Mouse (Mus musculus): ENCODE measurements around the gene Clrn3. TPM values are rescaled to one million over a fixed set of nuclear protein-coding genes. Genes with fewer than 3 reads are reported as not detected.

Clrn3 gene
- polyA plus RNA-seq, 1 experiment from 2014 or later, result not detected

DNA sequence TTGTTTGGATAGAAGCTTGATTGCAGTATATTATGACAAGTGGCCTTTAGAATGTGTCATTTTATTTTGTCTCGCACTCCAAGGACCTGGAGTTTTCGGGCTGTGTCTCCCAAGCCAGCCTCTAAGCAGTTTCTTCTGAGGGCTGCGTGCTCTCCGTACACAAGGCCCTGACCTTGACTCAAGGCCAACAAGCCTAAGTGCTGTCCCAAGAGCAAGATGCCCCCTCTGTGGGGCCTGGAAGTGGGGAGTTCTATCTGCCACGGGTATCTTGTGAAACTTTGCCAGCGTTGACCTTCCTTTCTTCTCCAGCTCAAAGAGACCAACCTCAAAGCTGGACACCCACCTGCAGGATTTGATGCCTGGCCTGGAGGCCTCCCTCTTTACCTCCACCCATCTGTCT lies 15.9 kb upstream of the Clrn3 start:
- ATAC-seq (replicated peaks; ENCODE audit: insufficient number of reproducible peaks, low FRiP score, low TSS enrichment, low read depth), result no peak
- WGBS, result 89% methylated on average over 6 of the region's 6 CpGs
- Histone ChIP-seq H3K27ac (replicated peaks; ENCODE audit: low read depth, low read length) (no peak overlapping the region), H3K9ac (replicated peaks; ENCODE audit: low read length) (no peak overlapping the region), H3K36me3 (replicated peaks; ENCODE audit: control insufficient read depth, insufficient read depth, low read depth, low read length) (no peaks in the 10 kb centered on the region), H3K4me2 (ENCODE audit: low read depth, low read length) (no peak overlapping the region), H3K4me3 (ENCODE audit: low read depth, low read length) (no peak overlapping the region), H3K4me1 (ENCODE audit: control insufficient read depth, insufficient read depth, low read length) (no peaks in the 10 kb centered on the region), H3K27me3 (ENCODE audit: control insufficient read depth, insufficient read depth, low read length) (peaks cover under 1% of the 10 kb centered on the region; the same call in 1 of the 2 replicates), H3K9me3 (replicated peaks; ENCODE audit: control insufficient read depth, low read length) (no peaks in the 10 kb centered on the region)
- no peak for DNase-seq (ENCODE audit: low spot score)

DNA sequence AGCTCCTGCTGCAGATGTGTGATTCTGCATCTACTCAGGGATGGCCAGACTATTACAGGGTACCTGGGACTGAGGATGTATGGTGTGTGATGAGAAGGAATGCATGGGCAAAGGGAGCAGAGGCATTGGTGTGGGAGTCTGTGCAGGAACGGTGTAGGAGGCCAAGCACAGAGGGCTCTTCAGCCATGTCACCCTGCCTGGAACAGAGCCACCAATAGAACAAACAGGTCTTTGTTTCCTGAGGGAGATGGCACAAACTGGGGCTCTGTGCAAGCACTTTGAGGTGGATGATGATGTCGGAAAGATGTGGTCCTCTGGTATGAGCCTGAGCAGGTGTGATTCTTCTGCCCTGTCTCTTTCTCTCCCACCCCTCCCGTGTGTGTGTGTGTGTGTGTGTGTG lies 14.6 kb upstream of the Clrn3 start:
- ATAC-seq (replicated peaks; ENCODE audit: insufficient number of reproducible peaks, low FRiP score, low TSS enrichment, low read depth), result no peak

DNA sequence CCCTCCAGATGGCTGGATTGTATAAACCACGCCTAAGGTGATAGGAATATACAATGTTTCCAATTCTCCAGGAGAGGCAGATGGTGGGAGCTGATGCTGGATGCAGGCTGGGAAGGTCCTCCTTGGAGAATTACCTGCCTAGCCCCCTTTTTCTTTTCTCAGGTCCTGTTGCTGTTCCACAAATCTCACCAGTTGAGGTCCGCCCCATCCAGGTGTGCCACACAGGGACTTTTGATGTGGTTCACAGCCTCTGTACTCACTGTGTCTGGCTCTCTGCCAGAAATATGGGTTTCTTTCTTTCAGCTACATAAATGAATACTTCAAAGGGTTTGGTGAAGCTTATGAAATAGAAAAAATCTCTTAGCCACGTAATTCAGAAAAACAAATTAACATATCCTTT lies 13.8 kb upstream of the Clrn3 start:
- 81% methylated on average over 3 of the region's 3 CpGs for WGBS
- Histone ChIP-seq H3K9ac (replicated peaks; ENCODE audit: low read length) (no peak overlapping the region), H3K36me3 (replicated peaks; ENCODE audit: control insufficient read depth, insufficient read depth, low read depth, low read length) (no peaks in the 10 kb centered on the region), H3K4me2 (ENCODE audit: low read depth, low read length) (no peak overlapping the region), H3K4me1 (ENCODE audit: control insufficient read depth, insufficient read depth, low read length) (no peaks in the 10 kb centered on the region; the same call in 1 of the 2 replicates), H3K9me3 (replicated peaks; ENCODE audit: control insufficient read depth, low read length) (no peaks in the 10 kb centered on the region), H3K4me3 (ENCODE audit: low read depth, low read length) (no peak overlapping the region), H3K27ac (replicated peaks; ENCODE audit: low read depth, low read length) (no peak overlapping the region), H3K27me3 (ENCODE audit: control insufficient read depth, insufficient read depth, low read length) (peaks cover 13% of the 10 kb centered on the region)
- ATAC-seq (replicated peaks; ENCODE audit: insufficient number of reproducible peaks, low FRiP score, low TSS enrichment, low read depth), result no peak
- DNase-seq (ENCODE audit: low spot score), result no peak

More for the DNA sequence above, 14.6 kb upstream of the Clrn3 start:
- H3K4me1 ChIP-seq (ENCODE audit: control insufficient read depth, insufficient read depth, low read length), result no peaks in the 10 kb centered on the region
- H3K4me3 ChIP-seq (ENCODE audit: low read depth, low read length), result no peak overlapping the region
- 72% methylated on average over 3 of the region's 3 CpGs for WGBS
- H3K9ac ChIP-seq (replicated peaks; ENCODE audit: low read length), result no peak overlapping the region
- no peak overlapping the region for H3K4me2 ChIP-seq (ENCODE audit: low read depth, low read length)
- H3K9me3 ChIP-seq (replicated peaks; ENCODE audit: control insufficient read depth, low read length), result no peaks in the 10 kb centered on the region
- H3K27ac ChIP-seq (replicated peaks; ENCODE audit: low read depth, low read length), result no peak overlapping the region
- DNase-seq (ENCODE audit: low spot score), result no peak
- H3K27me3 ChIP-seq (ENCODE audit: control insufficient read depth, insufficient read depth, low read length), result peaks cover 13% of the 10 kb centered on the region
- H3K36me3 ChIP-seq (replicated peaks; ENCODE audit: control insufficient read depth, insufficient read depth, low read depth, low read length), result no peaks in the 10 kb centered on the region

DNA sequence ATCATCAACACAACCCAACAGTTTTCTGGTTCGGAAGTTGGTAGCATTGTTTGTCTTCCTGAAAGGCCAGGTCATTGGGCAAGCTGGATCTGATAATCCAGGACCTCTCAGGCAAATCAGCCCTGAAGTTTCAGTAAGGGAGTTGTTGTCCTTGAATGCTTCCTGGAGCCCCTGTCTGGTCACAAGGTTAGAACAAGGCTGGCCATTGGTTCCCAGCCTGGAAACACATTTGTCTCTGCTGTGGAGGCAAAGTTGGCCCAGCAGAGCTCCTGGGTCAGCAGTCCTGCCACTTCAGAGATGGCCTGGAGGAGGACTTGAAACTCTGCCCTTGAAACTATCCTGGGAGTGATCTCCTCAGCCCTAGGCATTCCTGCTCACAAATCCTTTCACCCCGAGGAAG lies 11.0 kb upstream of the Clrn3 start:
- no peaks in the 10 kb centered on the region for H3K36me3 ChIP-seq (replicated peaks; ENCODE audit: control insufficient read depth, insufficient read depth, low read depth, low read length)

DNA sequence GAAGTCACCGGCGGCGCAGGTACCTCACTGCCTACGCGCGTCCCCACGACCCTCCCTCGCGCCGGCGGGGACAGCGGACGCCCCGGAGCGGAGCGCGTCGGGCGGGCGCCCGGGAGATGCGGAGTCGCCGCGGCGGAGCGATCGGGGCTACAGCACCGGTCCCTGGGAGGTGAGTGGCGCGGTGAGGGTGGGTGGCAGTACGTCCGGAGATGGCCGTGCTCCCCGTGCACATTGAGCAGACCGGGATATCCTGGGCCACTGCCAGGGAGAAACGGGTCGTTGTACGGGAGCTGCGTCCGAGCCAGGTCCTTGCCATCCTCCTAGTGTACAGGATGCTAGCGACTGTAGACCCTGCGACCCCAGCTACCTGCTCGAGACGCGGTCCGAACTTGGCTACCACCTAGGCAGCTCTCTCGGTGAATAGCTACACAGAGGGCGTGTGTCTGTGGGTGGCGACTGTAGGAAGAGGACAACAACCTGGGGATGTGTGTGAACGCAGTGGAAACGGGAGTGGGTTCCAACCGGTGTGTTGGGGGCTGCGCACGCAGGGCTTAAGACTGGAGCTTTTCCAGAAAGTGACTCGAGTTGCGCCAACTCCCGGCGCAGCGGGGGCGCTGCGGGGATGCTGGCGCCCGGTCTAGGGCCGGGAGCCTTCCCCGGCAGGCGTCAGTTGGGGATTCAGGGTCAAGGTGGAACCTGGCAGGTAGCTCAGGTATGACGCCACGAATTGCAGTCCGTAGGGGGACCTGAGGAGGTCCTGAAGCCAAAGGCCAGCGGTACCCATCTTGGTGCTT lies 9.7 kb upstream of the Clrn3 start:
- 2% methylated on average over 70 of the region's 71 CpGs for WGBS
- Histone ChIP-seq H3K9ac (replicated peaks; ENCODE audit: low read length) (peak overlapping the region; percentile 57), H3K27me3 (ENCODE audit: control insufficient read depth, insufficient read depth, low read length) (peaks cover 13% of the 10 kb centered on the region), H3K4me1 (ENCODE audit: control insufficient read depth, insufficient read depth, low read length) (no peaks in the 10 kb centered on the region; the same call in 1 of the 2 replicates), H3K36me3 (replicated peaks; ENCODE audit: control insufficient read depth, insufficient read depth, low read depth, low read length) (no peaks in the 10 kb centered on the region), H3K4me2 (ENCODE audit: low read depth, low read length) (peak overlapping the region; percentile 97), H3K27ac (replicated peaks; ENCODE audit: low read depth, low read length) (no peak overlapping the region), H3K4me3 (ENCODE audit: low read depth, low read length) (peak overlapping the region; percentile 62), H3K9me3 (replicated peaks; ENCODE audit: control insufficient read depth, low read length) (no peaks in the 10 kb centered on the region)
- peak; percentile 26 for DNase-seq (ENCODE audit: low spot score)
- peak; percentile 75 for ATAC-seq (replicated peaks; ENCODE audit: insufficient number of reproducible peaks, low FRiP score, low TSS enrichment, low read depth)

More for the DNA sequence above, 11.0 kb upstream of the Clrn3 start:
- H3K27me3 ChIP-seq (ENCODE audit: control insufficient read depth, insufficient read depth, low read length), result peaks cover 13% of the 10 kb centered on the region
- no peaks in the 10 kb centered on the region for H3K9me3 ChIP-seq (replicated peaks; ENCODE audit: control insufficient read depth, low read length)
- 74% methylated on average over 2 of the region's 2 CpGs for WGBS
- H3K4me1 ChIP-seq (ENCODE audit: control insufficient read depth, insufficient read depth, low read length), result no peaks in the 10 kb centered on the region; the same call in 1 of the 2 replicates
- ATAC-seq (replicated peaks; ENCODE audit: insufficient number of reproducible peaks, low FRiP score, low TSS enrichment, low read depth), result no peak
- H3K4me3 ChIP-seq (ENCODE audit: low read depth, low read length), result no peak overlapping the region
- no peak overlapping the region for H3K9ac ChIP-seq (replicated peaks; ENCODE audit: low read length)
- no peak for DNase-seq (ENCODE audit: low spot score)
- no peak overlapping the region for H3K4me2 ChIP-seq (ENCODE audit: low read depth, low read length)
- H3K27ac ChIP-seq (replicated peaks; ENCODE audit: low read depth, low read length), result no peak overlapping the region

DNA sequence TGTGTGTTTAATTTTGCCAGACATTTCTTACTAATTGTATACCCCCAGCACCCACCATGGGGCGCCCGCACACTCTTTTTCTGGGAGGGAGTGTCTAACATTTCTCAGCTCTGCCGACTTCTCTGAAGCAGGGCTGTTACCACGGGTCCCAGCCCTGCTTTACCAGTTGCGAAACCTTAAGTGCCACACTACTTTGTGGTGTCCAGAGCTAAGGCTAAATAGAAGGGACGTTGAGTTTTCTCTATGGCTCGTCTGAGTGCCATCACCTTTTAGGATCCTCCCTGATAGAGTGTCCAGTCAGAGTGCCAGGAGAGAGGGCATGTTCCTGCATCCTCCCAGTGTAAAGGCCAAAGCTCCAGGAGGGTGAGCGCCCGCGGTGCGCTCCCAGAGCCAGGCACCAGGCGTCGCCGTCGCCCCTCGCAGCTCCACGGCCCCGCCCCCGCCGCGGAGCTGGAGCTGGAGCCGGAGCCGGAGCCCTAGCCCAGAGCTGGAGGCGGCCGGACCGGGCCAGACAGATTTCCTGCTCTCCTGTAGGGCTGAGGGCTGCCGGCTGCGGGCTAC lies 9.0 kb upstream of the Clrn3 start, which contains the start of gene Ptpre:
Gene Ptpre, plus strand, starts transcription at position 141 of the 561 bp plus-strand sequence.
- Histone ChIP-seq H3K4me1 (ENCODE audit: control insufficient read depth, insufficient read depth, low read length) (no peaks in the 10 kb centered on the region; the same call in 1 of the 2 replicates), H3K27ac (replicated peaks; ENCODE audit: low read depth, low read length) (no peak within 1 kb of the TSS), H3K36me3 (replicated peaks; ENCODE audit: control insufficient read depth, insufficient read depth, low read depth, low read length) (no peaks in the 10 kb centered on the region), H3K9me3 (replicated peaks; ENCODE audit: control insufficient read depth, low read length) (no peaks in the 10 kb centered on the region), H3K4me3 (ENCODE audit: low read depth, low read length) (peak within 1 kb of the TSS; percentile 62), H3K9ac (replicated peaks; ENCODE audit: low read length) (peak within 1 kb of the TSS; percentile 57), H3K4me2 (ENCODE audit: low read depth, low read length) (peak within 1 kb of the TSS; percentile 97), H3K27me3 (ENCODE audit: control insufficient read depth, insufficient read depth, low read length) (peaks cover 13% of the 10 kb centered on the region)
- WGBS, result 4% methylated on average over 28 of the region's 28 CpGs
- peak; percentile 89 for ATAC-seq (replicated peaks; ENCODE audit: insufficient number of reproducible peaks, low FRiP score, low TSS enrichment, low read depth)
- DNase-seq (ENCODE audit: low spot score), result peak; percentile 88

DNA sequence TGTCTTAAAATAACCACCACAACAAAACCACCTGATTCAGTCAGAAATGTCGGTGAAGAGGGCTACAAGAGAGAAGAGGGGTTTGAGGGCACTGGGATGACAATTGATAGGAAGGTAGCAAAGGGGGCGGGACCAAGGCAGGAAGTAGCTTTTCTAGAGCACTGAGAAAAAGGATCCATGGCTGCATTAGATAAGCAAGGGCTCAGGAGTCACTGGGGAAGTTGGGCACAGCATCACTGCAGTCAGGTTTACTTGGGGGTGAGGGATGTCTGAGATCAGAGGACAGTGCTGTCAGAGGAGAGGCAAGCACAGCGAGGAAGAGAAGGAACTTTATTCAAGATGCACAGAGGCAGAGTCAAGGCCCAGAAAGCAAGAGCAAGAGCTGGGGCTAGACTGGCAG lies 7.5 kb upstream of the Clrn3 start:
- peaks cover 13% of the 10 kb centered on the region for H3K27me3 ChIP-seq (ENCODE audit: control insufficient read depth, insufficient read depth, low read length)
- H3K4me3 ChIP-seq (ENCODE audit: low read depth, low read length), result no peak overlapping the region
- no peak overlapping the region for H3K4me2 ChIP-seq (ENCODE audit: low read depth, low read length)
- ATAC-seq (replicated peaks; ENCODE audit: insufficient number of reproducible peaks, low FRiP score, low TSS enrichment, low read depth), result no peak
- no peak for DNase-seq (ENCODE audit: low spot score)
- H3K9me3 ChIP-seq (replicated peaks; ENCODE audit: control insufficient read depth, low read length), result no peaks in the 10 kb centered on the region
- H3K27ac ChIP-seq (replicated peaks; ENCODE audit: low read depth, low read length), result no peak overlapping the region
- H3K9ac ChIP-seq (replicated peaks; ENCODE audit: low read length), result no peak overlapping the region
- H3K36me3 ChIP-seq (replicated peaks; ENCODE audit: control insufficient read depth, insufficient read depth, low read depth, low read length), result no peaks in the 10 kb centered on the region
- WGBS, result 88% methylated on average over 3 of the region's 3 CpGs
- no peaks in the 10 kb centered on the region; the same call in 1 of the 2 replicates for H3K4me1 ChIP-seq (ENCODE audit: control insufficient read depth, insufficient read depth, low read length)
